Mouse (Mus musculus) olfactory bulb, adult 2 months (tissue): ENCODE results near the gene Gstp1.
"Not testable (repeated sequence)": the region's sequence is repeated elsewhere in the genome, so short reads cannot be mapped to it uniquely, and the experiment has no call there.

Experiments
- CTCF ChIP-seq: fragments of 200-500 bp; IDR thresholded peaks from 2 replicates; pipeline ENCODE4 v1.5.1; 2012; ENCODE audit warnings: low read depth, mild to moderate bottlenecking, low read length, moderate library complexity; ENCODE audit not compliant: insufficient read depth
- POLR2A ChIP-seq: fragments of 200-500 bp; IDR thresholded peaks from 2 replicates; pipeline ENCODE4 v1.6.1; 2012; ENCODE audit warnings: mild to moderate bottlenecking, low read depth, low read length, moderate library complexity; ENCODE audit not compliant: insufficient read depth

DNA sequence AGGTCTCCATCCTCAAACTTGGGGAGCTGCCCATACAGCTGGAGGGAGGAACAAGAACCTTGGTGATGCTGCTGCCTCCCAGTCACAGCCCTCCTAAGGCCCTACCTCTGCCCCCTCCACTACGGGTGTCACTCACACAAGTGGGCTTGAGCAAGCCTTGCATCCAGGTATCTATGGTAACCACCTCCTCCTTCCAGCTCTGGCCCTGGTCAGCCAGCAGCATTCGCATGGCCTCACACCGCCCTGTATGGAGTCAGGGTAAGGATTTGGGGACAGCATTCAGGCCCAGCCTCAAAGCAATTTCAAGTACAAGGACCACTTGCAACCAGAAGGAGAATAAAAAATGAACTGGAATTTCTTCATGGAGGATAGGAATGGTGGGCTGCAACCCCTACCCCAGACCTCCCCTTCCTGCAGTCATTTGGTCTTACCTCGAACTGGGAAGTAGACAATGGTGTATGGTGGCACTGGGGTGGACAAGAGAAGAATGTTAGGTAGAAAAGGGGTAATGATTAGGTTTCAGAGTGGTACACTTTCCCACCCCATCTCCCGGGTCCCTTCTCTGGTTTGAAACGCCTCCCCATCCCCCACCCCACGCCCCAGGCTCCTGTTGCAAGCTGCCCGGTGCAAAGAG, 514 bp downstream of the Gstp1 start:
- TF ChIP-seq CTCF, POLR2A: not testable (repeated sequence)
